ENCODE assay signal across 13 mouse cellular contexts in genomic region chr12:69968154-69968553, GRCm38 (mm10). TPM values are rescaled to one million over a fixed set of nuclear protein-coding genes. Genes with fewer than 3 reads are reported as not detected.
DNase-seq lines count a peak whose midpoint lies in the region; ATAC-seq and TF ChIP-seq lines count a peak whose summit lies in the region.
"Had no signal": no experiment of that assay in that cellular context is flagged by ENCODE, and none has a peak within 500 bp of the region (broad histone marks: within the 10 kb centered on the region; RNA-seq: fewer than 3 reads in every experiment).

No protein-coding gene starts in this region.

- H3K4me2 ChIP-seq in heart, postnatal 0 days (ENCODE audit: low read depth, low read length): no peak overlapping the region
- H3K4me2 ChIP-seq in forebrain, embryonic 15.5 days (replicated peaks): no peak overlapping the region
- H3K4me2 ChIP-seq: hindbrain, embryonic 14.5 days had no signal

- TF ChIP-seq EP300 in heart, postnatal 0 days (IDR thresholded peaks at IDR 0.05; ENCODE audit: low read depth): no peak

- DNase-seq in embryo, embryonic 11 days: peak; percentile 14
- no peak for DNase-seq in embryo, embryonic 10.5 days (ENCODE audit: low spot score)
- DNase-seq in layer of hippocampus, adult 2 months (ENCODE audit: low spot score in 2 of 2): no peak
- DNase-seq in layer of hippocampus, adult 18-20 months (ENCODE audit: low spot score in 2 of 2): no peak
- peak; percentile 67 for DNase-seq in adipocyte (ENCODE audit: low spot score)
- DNase-seq in heart, postnatal 0 days (ENCODE audit: low spot score): peak; percentile 54
- no peak for DNase-seq in right cerebral cortex, adult 2 months (ENCODE audit: low spot score in 2 of 2)
- DNase-seq: cerebellum, adult 9-11 months; kidney, adult 9 months; lung, postnatal 14 days; thymus, adult 2 months had no signal

- H3K9ac ChIP-seq in heart, postnatal 0 days (replicated peaks; ENCODE audit: low read depth, low read length): no peak overlapping the region
- no peak overlapping the region for H3K9ac ChIP-seq in forebrain, embryonic 15.5 days (replicated peaks)
- H3K9ac ChIP-seq: hindbrain, embryonic 14.5 days had no signal

- peaks cover 56% of the 10 kb centered on the region for H3K36me3 ChIP-seq in heart, postnatal 0 days (replicated peaks; ENCODE audit: control insufficient read depth, insufficient read depth, low read length)
- H3K36me3 ChIP-seq in forebrain, embryonic 15.5 days: peaks cover 56% of the 10 kb centered on the region

- WGBS in heart, postnatal 0 days: 50% methylated on average over 5 of the region's 5 CpGs
- WGBS in forebrain, embryonic 15.5 days: 63% methylated on average over 5 of the region's 5 CpGs

- H3K4me3 ChIP-seq in layer of hippocampus, adult 2 months: no peak overlapping the region
- no peak overlapping the region for H3K4me3 ChIP-seq in heart, postnatal 0 days (ENCODE audit: low read depth, low read length)
- H3K4me3 ChIP-seq in forebrain, embryonic 15.5 days: no peak overlapping the region

- no peak for TF ChIP-seq CTCF in layer of hippocampus, adult 2 months (conservative IDR thresholded peaks at IDR 0.05)
- no peak for TF ChIP-seq CTCF in heart, postnatal 0 days (IDR thresholded peaks at IDR 0.05; ENCODE audit: low read depth)

- peak overlapping the region; percentile 23; the same call in 1 of the 2 replicates for H3K27ac ChIP-seq in layer of hippocampus, adult 2 months
- H3K27ac ChIP-seq in heart, postnatal 0 days (ENCODE audit: low read depth): no peak overlapping the region
- H3K27ac ChIP-seq in forebrain, embryonic 15.5 days (replicated peaks): no peak overlapping the region
- H3K27ac ChIP-seq: hindbrain, embryonic 14.5 days had no signal

- no peaks in the 10 kb centered on the region for H3K27me3 ChIP-seq in heart, postnatal 0 days (ENCODE audit: control insufficient read depth, insufficient read depth, low read length)
- H3K27me3 ChIP-seq in forebrain, embryonic 15.5 days: no peaks in the 10 kb centered on the region

- ATAC-seq in heart, postnatal 0 days (ENCODE audit: insufficient read depth, low read depth): no peak
- no peak for ATAC-seq in forebrain, embryonic 15.5 days (replicated peaks)

- H3K4me1 ChIP-seq in heart, postnatal 0 days (ENCODE audit: control insufficient read depth, insufficient read depth): peaks cover 23% of the 10 kb centered on the region
- no peaks in the 10 kb centered on the region for H3K4me1 ChIP-seq in forebrain, embryonic 15.5 days

- H3K9me3 ChIP-seq in heart, postnatal 0 days (replicated peaks; ENCODE audit: control insufficient read depth, low read length): no peaks in the 10 kb centered on the region
- no peaks in the 10 kb centered on the region for H3K9me3 ChIP-seq in forebrain, embryonic 15.5 days

RNA-seq across cellular contexts. Expression of gene Sav1, which starts 18.6 kb away (rescaled TPM):
- 10 to 100 TPM; 16.7 to 18.2 TPM for total RNA-seq in layer of hippocampus, adult 2 months (2021)
- total RNA-seq in layer of hippocampus, adult 18-20 months (2021): 10 to 100 TPM; 15.7 to 16.4 TPM
- 35.5 and 48.1 TPM in 2 replicates for total RNA-seq in heart, postnatal 0 days (2014; rRNA removed; ENCODE audit: low replicate concordance)
- polyA plus RNA-seq in heart, postnatal 0 days (2015; fragmentation: Nextera tagmentation; extraction: Ambion mirVana): 4.0 and 4.3 TPM in 2 replicates
- 4.1 TPM in 2 replicates for polyA plus RNA-seq in forebrain, embryonic 15.5 days (2015; fragmentation: Nextera tagmentation; extraction: Ambion mirVana)

Comparison
In these comparisons a context has a peak if more than half of its experiments do, and no peak if none do; other contexts are left out.
1. DNase-seq: peak in embryo, embryonic 11 days (single experiment), adipocyte (single experiment) and heart, postnatal 0 days (single experiment); none in embryo, embryonic 10.5 days (single experiment), layer of hippocampus, adult 2 months (0 of 2), layer of hippocampus, adult 18-20 months (0 of 2) and right cerebral cortex, adult 2 months (0 of 2).